Mouse (Mus musculus) small intestine, adult 2 months (tissue): Measurements from ENCODE around the gene Nrip2. TPM values are rescaled to one million over a fixed set of nuclear protein-coding genes. Genes with fewer than 3 reads are reported as not detected.
A peak's percentile ranks its signal among the peaks of the same experiment; 100 is the strongest.

Experiments
- H3K27ac ChIP-seq: fragments of 200-500 bp; 2 replicates; pipeline ENCODE4 v1.5.1; 2012; ENCODE audit warnings: low read depth, low read length, control low read depth, inconsistent platforms; ENCODE audit not compliant: insufficient read depth
- H3K27me3 ChIP-seq: fragments of 200-500 bp; 2 replicates; pipeline ENCODE4 v1.6.1; 2012; ENCODE audit warnings: mild to moderate bottlenecking, moderate library complexity, low read length, inconsistent platforms; ENCODE audit not compliant: control insufficient read depth, insufficient read depth
- H3K36me3 ChIP-seq: fragments of 200-500 bp; 2 replicates; pipeline ENCODE4 v1.6.1; 2012; ENCODE audit warnings: mild to moderate bottlenecking, low read length, control low read depth, inconsistent platforms; ENCODE audit not compliant: control insufficient read depth, insufficient read depth
- H3K4me1 ChIP-seq: fragments of 200-500 bp; 2 replicates; pipeline ENCODE4 v1.6.1; 2012; ENCODE audit warnings: low read length, inconsistent platforms, mixed read lengths; ENCODE audit not compliant: control insufficient read depth, insufficient read depth, insufficient read length
- H3K4me3 ChIP-seq: fragments of 200-500 bp; 2 replicates; pipeline ENCODE4 v1.5.1; 2012; ENCODE audit warnings: low read depth, mild to moderate bottlenecking, control low read depth, inconsistent platforms, low read length, moderate library complexity
- CTCF ChIP-seq: fragments of 200-500 bp; IDR thresholded peaks from 2 replicates; pipeline ENCODE4 v1.5.1; 2012; ENCODE audit warnings: low read depth, mild to moderate bottlenecking, control low read depth, inconsistent platforms, low read length, moderate library complexity, mixed read lengths; ENCODE audit not compliant: insufficient replicate concordance, insufficient read length; ENCODE audit errors: extremely low read depth
- POLR2A ChIP-seq: fragments of 200-500 bp; IDR thresholded peaks from 2 replicates; pipeline ENCODE4 v1.6.1; 2012; ENCODE audit warnings: low read depth, mild to moderate bottlenecking, control low read depth, inconsistent platforms, low read length, moderate library complexity
- WGBS: fragments of 180-500 bp; shearing (Covaris S2); methylation state at CpG from one replicate; pipeline ENCODE4 v1.1.7; 2018; 5-methylcytosine and 5-hydroxymethylcytosine counted together
- polyA plus RNA-seq: library from polyadenylated mRNA; depleted of rRNA; stranded (reverse); fragments of >200 nt; gene quantifications from 2 replicates; pipeline ENCODE4 v1.2.3, GENCODE M21; 2012

The Nrip2 gene
- polyA plus RNA-seq, 1 experiment: 0.49 TPM

DNA sequence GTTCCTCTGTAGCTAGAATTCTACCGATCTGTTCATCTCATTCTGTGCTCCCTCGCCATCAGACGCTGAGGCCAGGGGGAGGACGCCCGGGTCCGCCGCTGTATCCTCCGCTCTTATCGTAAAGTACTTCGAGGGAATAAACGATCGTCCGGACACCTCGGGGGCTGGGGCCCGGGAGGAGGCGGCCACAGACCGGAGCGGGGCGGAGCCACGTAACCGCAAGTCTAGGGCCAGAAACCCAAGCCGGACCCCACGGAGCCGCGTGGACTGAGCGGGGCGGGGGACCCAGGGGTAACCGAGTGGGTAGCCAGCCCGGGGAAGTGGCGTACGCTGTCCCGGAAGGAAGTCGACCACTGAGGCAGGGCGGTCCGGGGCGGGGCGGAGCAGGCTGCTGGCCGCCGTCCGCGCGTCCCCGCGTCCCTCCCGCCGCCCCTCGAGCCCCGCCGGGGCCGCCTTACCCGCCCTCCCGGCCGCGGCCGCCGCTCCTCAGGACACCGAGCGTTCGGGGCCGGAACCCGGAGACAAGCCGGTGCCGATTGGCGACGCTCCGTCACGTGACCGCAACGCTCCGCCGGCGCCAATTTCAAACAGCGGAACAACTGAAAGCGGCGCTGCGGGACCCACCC lies 36.6 kb upstream of the Nrip2 start, which contains the start of the genes Rhno1 and Foxm1:
Gene Rhno1 (minus strand): TSS at position 531 of the 626 bp plus-strand sequence.
Gene Foxm1 (plus strand): TSS at position 587 of the 626 bp plus-strand sequence.
- peaks cover 14% of the 10 kb centered on the region for H3K36me3 ChIP-seq
- peak within 1 kb of the TSS; percentile 78 for H3K4me3 ChIP-seq
- peaks cover 3% of the 10 kb centered on the region; the same call in 1 of the 2 replicates for H3K4me1 ChIP-seq
- TF ChIP-seq CTCF: no peak
- TF ChIP-seq POLR2A: no peak
- under 1% methylated on average over 76 of the region's 76 CpGs for WGBS
- peak within 1 kb of the TSS; percentile 55 for H3K27ac ChIP-seq
- H3K27me3 ChIP-seq: no peaks in the 10 kb centered on the region

DNA sequence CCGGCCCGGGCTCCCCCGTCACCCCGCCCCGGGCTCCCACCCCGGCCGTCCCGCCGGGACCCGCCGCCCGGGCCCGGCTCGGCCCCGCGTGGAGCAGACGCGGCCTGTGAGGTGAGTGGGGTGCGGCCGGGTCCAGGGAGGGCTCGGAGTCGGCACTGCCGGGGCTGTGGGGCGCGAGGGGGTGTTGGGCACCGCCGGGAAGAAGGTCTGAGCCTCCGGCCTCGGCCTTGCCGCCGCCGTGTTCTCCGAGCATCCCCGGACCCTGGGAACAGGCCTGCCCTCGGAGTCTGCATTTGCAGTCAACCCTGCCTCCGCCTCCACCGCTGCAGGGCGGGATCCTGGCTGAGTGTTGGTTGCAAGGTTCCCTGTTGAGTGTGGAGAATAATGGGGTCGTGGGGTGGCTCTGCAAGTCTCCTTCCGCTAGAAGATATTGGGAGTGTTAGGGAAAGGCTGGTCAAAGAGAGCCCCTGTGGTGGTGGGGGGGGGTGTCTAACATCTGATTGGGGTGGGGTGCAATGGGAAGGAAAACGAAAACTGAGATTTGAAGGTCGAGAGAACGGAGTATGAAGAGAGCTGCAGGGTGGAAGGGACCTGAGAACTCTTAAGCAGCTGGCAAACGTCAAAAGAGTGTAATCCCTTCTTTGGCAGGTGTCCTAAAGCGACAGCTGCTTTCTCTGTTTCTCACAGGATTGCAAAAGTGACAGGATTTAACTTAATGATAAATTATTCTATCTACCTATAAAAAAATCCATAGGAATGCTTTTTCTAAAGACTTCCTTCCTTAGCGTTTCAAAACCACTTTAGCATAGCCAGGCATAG lies 35.9 kb upstream of the Nrip2 start:
- Histone ChIP-seq H3K27ac (no peak overlapping the region), H3K27me3 (no peaks in the 10 kb centered on the region), H3K4me3 (peak overlapping the region; percentile 78), H3K36me3 (peaks cover 13% of the 10 kb centered on the region), H3K4me1 (peaks cover 3% of the 10 kb centered on the region; the same call in 1 of the 2 replicates)
- no peak; the same call in 1 of the 2 replicates for TF ChIP-seq POLR2A
- TF ChIP-seq CTCF: no peak
- WGBS: 3% methylated on average over 46 of the region's 46 CpGs

DNA sequence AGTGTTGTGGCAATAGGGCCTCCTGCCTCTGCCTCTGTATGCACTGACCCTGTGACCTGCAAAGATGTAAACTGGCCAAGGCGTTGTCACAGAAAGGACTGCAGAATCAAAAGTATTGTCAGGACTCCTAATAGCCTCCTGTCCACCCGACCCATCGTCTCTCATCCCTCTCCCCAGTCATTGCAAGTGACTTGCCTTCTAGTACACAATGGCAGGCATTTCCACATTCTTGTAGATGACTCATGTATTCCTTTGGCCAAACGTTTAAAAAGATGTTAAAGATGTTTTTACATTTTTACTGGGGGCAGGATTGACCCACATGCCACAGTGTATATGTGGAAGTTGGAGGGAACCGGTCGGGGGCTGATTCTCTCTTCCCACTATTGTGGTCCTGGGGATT lies 34.4 kb upstream of the Nrip2 start:
- 72% methylated on average over 6 of the region's 6 CpGs for WGBS
- Histone ChIP-seq H3K36me3 (peaks cover 9% of the 10 kb centered on the region), H3K4me3 (no peak overlapping the region), H3K27me3 (no peaks in the 10 kb centered on the region), H3K4me1 (peaks cover 3% of the 10 kb centered on the region; the same call in 1 of the 2 replicates), H3K27ac (no peak overlapping the region)
- TF ChIP-seq CTCF (no peak), POLR2A (no peak)

DNA sequence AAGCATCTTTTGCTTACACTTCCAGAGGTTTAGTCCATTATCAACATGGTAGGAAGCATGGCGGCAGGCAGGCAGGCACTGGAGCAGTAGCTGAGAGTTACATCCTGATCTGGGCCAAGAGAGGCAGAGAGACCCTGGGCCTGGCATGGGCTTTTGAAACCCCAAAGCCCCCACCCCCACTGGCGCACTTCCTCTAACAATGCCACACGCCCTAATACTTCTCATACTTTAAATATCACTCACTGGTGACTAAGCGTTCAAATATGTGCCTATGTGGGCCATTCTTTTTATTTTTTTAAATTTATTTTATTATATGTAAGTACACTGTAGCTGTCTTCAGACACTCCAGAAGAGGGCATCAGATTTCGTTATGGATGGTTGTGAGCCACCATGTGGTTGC lies 32.6 kb upstream of the Nrip2 start:
- no peak overlapping the region for H3K27ac ChIP-seq
- peaks cover 3% of the 10 kb centered on the region; the same call in 1 of the 2 replicates for H3K4me1 ChIP-seq
- no peak overlapping the region for H3K4me3 ChIP-seq
- no peak for TF ChIP-seq CTCF
- no peak for TF ChIP-seq POLR2A
- H3K36me3 ChIP-seq: peaks cover 9% of the 10 kb centered on the region
- WGBS: 96% methylated on average over 5 of the region's 5 CpGs
- no peaks in the 10 kb centered on the region for H3K27me3 ChIP-seq

DNA sequence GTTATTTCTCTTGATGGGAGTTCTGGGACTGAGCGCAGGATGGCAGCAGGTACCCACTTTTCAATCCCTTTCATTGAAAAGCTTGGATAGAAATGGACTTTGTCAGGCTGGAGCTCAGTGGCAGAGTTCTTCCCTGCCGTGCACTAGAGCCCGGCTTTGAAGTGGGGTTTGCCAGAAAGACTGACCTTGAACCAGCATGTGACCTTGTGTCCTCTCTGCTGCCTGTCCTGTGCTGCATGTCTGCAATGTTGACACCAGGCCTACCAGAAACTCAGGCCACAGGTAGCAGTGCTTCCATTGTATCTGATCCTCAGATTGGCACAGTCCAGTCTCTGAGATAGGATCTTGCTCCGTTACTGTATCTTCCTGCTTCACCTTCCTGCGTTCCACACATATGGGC lies 29.1 kb upstream of the Nrip2 start:
- no peak for TF ChIP-seq CTCF
- no peak for TF ChIP-seq POLR2A
- Histone ChIP-seq H3K27me3 (no peaks in the 10 kb centered on the region), H3K4me3 (no peak overlapping the region), H3K36me3 (peaks cover 13% of the 10 kb centered on the region), H3K4me1 (no peaks in the 10 kb centered on the region), H3K27ac (no peak overlapping the region)
- 91% methylated on average over 5 of the region's 5 CpGs for WGBS

DNA sequence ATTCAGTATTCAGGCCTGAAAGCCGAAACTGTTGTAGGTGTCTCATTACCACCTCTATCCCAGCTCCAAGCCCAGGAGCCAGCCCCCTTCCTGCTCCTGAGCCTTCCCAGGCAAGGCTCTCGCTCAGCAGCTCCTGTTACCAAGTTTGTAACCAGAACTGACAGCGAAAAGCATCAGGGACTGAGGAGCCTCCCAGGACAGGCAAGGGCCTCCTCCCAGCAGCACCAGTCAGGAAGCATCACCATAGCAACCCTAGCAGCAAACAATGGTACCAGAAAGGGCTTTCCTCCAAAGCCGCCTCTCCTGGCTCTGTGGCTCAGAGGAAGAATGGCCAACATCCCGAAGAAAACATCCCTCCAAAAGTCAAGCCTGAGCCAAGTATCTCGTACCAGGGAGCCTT lies 23.9 kb upstream of the Nrip2 start, which contains the start of the genes Tex52 and Gm44596:
Gene Tex52 (plus strand): TSS at position 265 of the 400 bp plus-strand sequence.
Gene Gm44596 (plus strand): TSS at position 312 of the 400 bp plus-strand sequence.
- no peak for TF ChIP-seq POLR2A
- TF ChIP-seq CTCF: no peak
- H3K4me3 ChIP-seq: no peak within 1 kb of the TSS
- no peaks in the 10 kb centered on the region for H3K27me3 ChIP-seq
- peaks cover 4% of the 10 kb centered on the region; the same call in 1 of the 2 replicates for H3K36me3 ChIP-seq
- WGBS: 72% methylated on average over 6 of the region's 6 CpGs
- H3K4me1 ChIP-seq: no peaks in the 10 kb centered on the region
- H3K27ac ChIP-seq: no peak within 1 kb of the TSS
